Mouse (Mus musculus) stomach, embryonic 16.5 days (tissue): ENCODE measurements around the gene Plscr2. TPM values are rescaled to one million over a fixed set of nuclear protein-coding genes. Genes with fewer than 3 reads are reported as not detected.
"Not testable (repeated sequence)": the region's sequence is repeated elsewhere in the genome, so short reads cannot be mapped to it uniquely, and the experiment has no call there.

Source experiments
- ATAC-seq: fragments of 200-750 bp; cut with Nextera tagmentation; 2 replicates; pipeline ENCODE4 v1.8.0; 2017; ENCODE audit warnings: moderate number of reproducible peaks, moderate TSS enrichment; ENCODE audit not compliant: insufficient read depth, low FRiP score
- H3K27ac ChIP-seq: fragments of 300-500 bp; sonication (generic); 2 replicates; pipeline ENCODE4 v1.5.1; 2014; ENCODE audit warnings: low read length
- H3K27me3 ChIP-seq: fragments of 300-500 bp; sonication (generic); 2 replicates; pipeline ENCODE4 v1.6.1; 2014; ENCODE audit warnings: low read length, control low read depth, mixed read lengths; ENCODE audit not compliant: control insufficient read depth, insufficient read depth
- H3K36me3 ChIP-seq: fragments of 300-500 bp; sonication (generic); 2 replicates; pipeline ENCODE4 v1.6.1; 2014; ENCODE audit warnings: low read length; ENCODE audit not compliant: control insufficient read depth, insufficient read depth
- H3K4me1 ChIP-seq: fragments of 300-500 bp; sonication (generic); 2 replicates; pipeline ENCODE4 v1.6.1; 2014; ENCODE audit warnings: low read length, control low read depth, mixed read lengths; ENCODE audit not compliant: control insufficient read depth, insufficient read depth
- H3K4me2 ChIP-seq: fragments of 300-500 bp; sonication (generic); 2 replicates; pipeline ENCODE4 v1.6.1; 2014; ENCODE audit warnings: low read depth, low read length, mixed read lengths
- H3K4me3 ChIP-seq: fragments of 300-500 bp; sonication (generic); replicated peaks from 2 replicates; pipeline ENCODE4 v1.5.1; 2014; ENCODE audit warnings: mild to moderate bottlenecking, low read length
- H3K9ac ChIP-seq: fragments of 300-500 bp; sonication (generic); 2 replicates; pipeline ENCODE4 v1.6.1; 2014; ENCODE audit warnings: low read length
- H3K9me3 ChIP-seq: fragments of 300-500 bp; sonication (generic); replicated peaks from 2 replicates; pipeline ENCODE4 v1.6.1; 2016; ENCODE audit warnings: low read length, control low read depth; ENCODE audit not compliant: control insufficient read depth
- WGBS: fragments of 180-500 bp; shearing (Covaris S2); extraction: QIAGEN DNeasy Blood & Tissue Kit; methylation state at CpG from one replicate; pipeline ENCODE4 v1.1.7; 2014; 5-methylcytosine and 5-hydroxymethylcytosine counted together
- polyA plus RNA-seq: library from polyadenylated mRNA; unstranded; fragments of >200 nt; fragmentation: Nextera tagmentation; extraction: Ambion mirVana; gene quantifications from 2 replicates; pipeline ENCODE4 v1.2.1, GENCODE M21; 2015

The Plscr2 gene
- polyA plus RNA-seq, 1 experiment from 2014 or later: 1.9 TPM

DNA sequence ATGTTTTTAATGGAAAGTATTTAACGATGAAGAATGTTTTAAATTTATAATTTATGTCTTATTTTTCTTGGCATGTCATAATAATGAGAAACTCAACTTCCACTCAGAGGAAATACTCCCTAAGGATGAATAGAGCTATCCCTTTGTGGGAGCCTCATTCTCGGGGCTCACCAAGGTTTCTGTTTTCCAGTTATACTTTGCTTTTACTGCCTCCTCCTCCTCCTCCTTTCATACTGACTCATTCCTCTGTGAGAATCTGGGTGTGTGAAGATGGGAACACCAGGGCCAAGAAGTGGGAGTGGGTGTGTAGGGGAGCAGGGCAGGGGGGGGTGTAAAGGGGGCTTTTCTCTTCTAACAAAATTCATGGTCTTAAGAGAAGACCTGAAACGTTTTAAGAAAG, 17.5 kb downstream of the Plscr2 start:
- Histone ChIP-seq H3K27ac (no peak overlapping the region), H3K4me2 (no peak overlapping the region), H3K36me3 (no peaks in the 10 kb centered on the region), H3K9me3 (no peaks in the 10 kb centered on the region), H3K4me3 (no peak overlapping the region), H3K27me3 (no peaks in the 10 kb centered on the region), H3K9ac (no peak overlapping the region), H3K4me1 (no peaks in the 10 kb centered on the region)
- ATAC-seq: no peak
- WGBS: 53% methylated on average over 3 of the region's 3 CpGs

DNA sequence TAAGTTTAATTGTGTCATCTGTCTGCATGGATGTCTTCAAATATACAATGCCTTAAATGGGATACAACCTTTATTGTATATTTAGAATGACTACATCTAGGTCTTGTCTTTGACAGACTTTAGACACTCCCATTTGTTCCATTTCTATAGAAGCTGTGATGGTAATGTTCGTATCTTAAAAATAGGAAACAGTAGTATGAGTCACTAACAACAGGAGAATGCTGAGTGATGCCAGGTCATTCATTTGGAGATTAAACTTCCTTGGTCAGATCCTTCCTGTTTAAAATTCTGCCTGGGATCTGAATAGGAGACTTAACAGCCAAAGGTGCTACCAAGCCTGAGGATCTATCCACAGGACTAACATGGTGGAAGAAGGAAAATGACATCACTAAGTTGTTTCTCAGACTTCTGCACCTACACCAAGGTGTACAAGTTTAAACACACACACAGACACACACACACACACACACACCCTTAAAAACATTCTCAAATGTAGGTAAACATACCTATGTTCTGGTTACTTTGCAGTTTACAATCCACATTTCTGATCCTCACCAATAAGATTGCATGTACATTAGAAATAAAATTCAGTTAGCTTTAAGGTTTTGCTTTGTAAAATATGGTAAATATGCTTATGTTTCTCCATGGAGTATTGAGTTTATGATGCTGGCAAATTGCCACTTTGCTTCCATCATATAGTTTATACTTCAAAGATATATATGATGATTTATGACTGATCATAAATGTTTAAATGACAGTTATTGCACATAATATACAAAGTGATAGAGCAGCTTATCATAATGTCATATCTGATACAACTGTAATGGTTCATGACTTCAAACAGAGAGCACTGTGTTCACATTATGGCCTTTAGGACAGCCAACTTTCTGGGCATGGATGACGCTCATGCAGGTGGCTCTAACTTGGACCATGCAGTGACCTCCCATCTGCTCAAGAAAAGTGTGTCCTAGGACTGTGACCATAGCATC, 18.5 kb downstream of the Plscr2 start:
- Histone ChIP-seq H3K27me3 (no peaks in the 10 kb centered on the region), H3K27ac (no peak overlapping the region), H3K4me1 (no peaks in the 10 kb centered on the region), H3K4me2 (no peak overlapping the region), H3K36me3 (no peaks in the 10 kb centered on the region), H3K9ac (no peak overlapping the region), H3K9me3 (no peaks in the 10 kb centered on the region), H3K4me3 (no peak overlapping the region)
- 77% methylated on average over 2 of the region's 2 CpGs for WGBS
- 0 out of 2 replicates have a peak, but pooled peaks have one; percentile 25 for ATAC-seq

DNA sequence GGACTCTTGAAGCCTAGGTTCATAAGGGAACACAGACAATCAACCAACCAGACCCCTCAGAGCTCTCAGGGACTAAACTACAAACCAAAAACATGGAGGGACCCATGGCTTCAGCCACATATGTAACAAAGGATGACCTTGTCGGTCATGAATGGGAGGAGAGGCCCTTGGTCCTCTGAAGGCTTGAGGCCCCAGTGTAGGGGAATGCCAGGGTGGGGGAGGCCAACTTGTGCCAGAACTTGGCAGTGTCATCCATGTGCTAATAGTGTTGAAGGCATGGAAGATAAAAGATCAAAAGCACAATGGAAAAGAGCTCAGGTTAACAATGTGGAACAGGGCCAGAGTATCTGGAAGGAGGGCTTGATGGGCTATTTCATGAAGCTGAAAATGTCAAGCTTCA, 22.9 kb downstream of the Plscr2 start:
- H3K27ac ChIP-seq: no peak overlapping the region
- no peak overlapping the region for H3K9ac ChIP-seq
- H3K9me3 ChIP-seq: no peaks in the 10 kb centered on the region
- no peaks in the 10 kb centered on the region for H3K4me1 ChIP-seq
- no peak overlapping the region for H3K4me2 ChIP-seq
- WGBS: 71% methylated on average over 1 of the region's 1 CpGs
- ATAC-seq: no peak
- H3K27me3 ChIP-seq: no peaks in the 10 kb centered on the region
- no peaks in the 10 kb centered on the region for H3K36me3 ChIP-seq
- H3K4me3 ChIP-seq: no peak overlapping the region

DNA sequence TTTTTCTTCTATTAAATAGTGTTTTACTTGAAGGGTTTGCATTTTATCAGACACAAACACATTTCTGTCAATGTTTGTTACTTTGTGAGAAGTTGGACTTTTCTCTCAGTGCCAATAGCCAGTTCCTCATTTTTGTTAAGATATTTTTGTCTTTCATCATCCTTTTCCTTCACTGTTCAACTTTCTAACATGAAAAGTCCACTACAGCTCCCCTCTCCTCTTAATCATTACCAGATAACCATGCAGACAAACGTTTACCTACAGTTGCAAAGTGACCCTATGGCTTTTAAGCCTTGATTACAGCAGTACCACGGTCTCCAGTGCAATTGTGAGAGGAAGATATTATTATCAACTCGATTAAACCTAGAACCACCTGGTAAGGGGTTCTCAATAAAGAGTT, 25.8 kb downstream of the Plscr2 start:
- Histone ChIP-seq H3K4me2 (no peak overlapping the region), H3K36me3 (no peaks in the 10 kb centered on the region), H3K4me3 (no peak overlapping the region), H3K9me3 (no peaks in the 10 kb centered on the region), H3K4me1 (no peaks in the 10 kb centered on the region), H3K27me3 (no peaks in the 10 kb centered on the region), H3K27ac (no peak overlapping the region), H3K9ac (no peak overlapping the region)
- 45% methylated on average over 3 of the region's 3 CpGs for WGBS
- ATAC-seq: no peak

DNA sequence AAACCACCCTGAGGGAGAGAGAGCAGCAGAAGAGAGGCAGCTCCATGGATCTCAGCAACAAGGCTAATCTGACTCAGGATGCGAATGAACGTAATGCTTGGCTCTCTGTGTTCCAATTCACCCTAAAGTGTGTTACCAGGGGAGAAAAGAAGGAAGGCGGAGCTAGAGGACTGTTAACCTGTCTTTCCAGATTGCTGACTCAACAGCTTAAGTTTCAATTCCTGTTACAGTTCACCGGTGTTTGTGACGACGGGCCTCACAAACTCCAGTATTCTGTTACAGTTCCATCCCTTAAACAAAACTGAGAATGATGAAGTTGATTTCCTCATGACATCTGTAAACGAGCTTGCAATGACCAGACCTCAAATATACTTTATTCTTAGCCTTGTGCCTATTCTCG, 29.7 kb downstream of the Plscr2 start:
- Histone ChIP-seq H3K4me2 (no peak overlapping the region), H3K27me3 (no peaks in the 10 kb centered on the region), H3K36me3 (no peaks in the 10 kb centered on the region), H3K9me3 (no peaks in the 10 kb centered on the region), H3K27ac (no peak overlapping the region), H3K4me1 (no peaks in the 10 kb centered on the region), H3K9ac (no peak overlapping the region), H3K4me3 (no peak overlapping the region)
- WGBS: 63% methylated on average over 8 of the region's 8 CpGs
- no peak for ATAC-seq

DNA sequence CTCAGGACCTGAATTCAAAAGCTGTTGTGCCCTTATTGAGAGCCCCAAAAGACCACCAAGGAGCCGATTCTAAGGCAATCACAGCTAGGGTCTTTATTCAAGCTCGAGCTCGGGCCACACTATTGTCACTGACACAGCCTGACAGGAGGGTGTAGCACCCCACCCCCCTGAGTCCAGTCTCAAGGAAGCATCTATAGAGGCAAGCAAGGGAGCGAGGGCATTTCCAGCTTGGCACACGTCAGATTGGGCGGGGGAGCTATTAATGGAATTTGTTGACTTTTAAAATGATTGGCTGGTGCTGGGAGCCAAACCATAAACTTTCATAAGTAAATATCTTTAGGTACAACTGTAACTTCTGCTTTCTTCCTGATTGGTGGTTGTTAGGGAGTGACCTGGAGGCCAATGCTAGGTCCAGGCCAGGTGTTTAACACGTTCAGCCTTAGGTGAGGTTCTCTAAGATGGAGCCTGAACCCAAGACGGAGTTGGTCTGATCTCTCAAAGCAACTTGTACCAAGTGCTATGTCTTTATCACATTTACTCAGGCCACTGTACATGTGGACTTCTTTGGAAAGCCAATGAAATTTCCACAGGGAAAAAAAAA, 30.3 kb downstream of the Plscr2 start:
- 80% methylated on average over 8 of the region's 8 CpGs for WGBS

DNA sequence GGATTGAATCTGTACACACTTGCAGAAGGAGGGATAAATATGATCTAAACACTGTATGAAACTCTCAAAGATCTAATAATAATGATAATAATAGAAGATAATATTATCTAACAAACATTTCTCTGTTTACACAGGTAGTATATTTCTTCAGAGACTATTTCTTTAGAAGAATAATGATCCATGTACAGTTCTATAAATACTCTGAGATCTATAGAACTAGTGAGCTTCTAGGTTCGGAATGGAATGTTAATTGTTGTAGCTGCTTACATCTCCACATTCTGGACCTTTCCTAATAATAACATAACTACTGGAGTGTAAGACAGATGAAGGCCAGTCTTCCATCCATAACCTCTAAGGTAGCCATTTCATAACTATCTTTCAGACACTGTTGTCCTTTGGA, 33.7 kb downstream of the Plscr2 start, which contains the start of gene 1700057G04Rik:
1700057G04Rik (plus strand) TSS at position 301 of the 400 bp plus-strand sequence.
- Histone ChIP-seq H3K27ac (no peak within 1 kb of the TSS), H3K4me3 (no peak within 1 kb of the TSS), H3K9ac (no peak within 1 kb of the TSS), H3K9me3 (no peaks in the 10 kb centered on the region), H3K27me3 (no peaks in the 10 kb centered on the region), H3K4me2 (no peak within 1 kb of the TSS), H3K36me3 (no peaks in the 10 kb centered on the region), H3K4me1 (no peaks in the 10 kb centered on the region)
- ATAC-seq: no peak
- 71% methylated on average over 1 of the region's 1 CpGs for WGBS

More for the DNA sequence above, 30.3 kb downstream of the Plscr2 start:
- H3K9ac ChIP-seq: no peak overlapping the region
- no peaks in the 10 kb centered on the region for H3K4me1 ChIP-seq
- H3K27ac ChIP-seq: no peak overlapping the region
- no peaks in the 10 kb centered on the region for H3K27me3 ChIP-seq
- H3K4me2 ChIP-seq: no peak overlapping the region
- no peak overlapping the region for H3K4me3 ChIP-seq
- no peak for ATAC-seq
- H3K9me3 ChIP-seq: no peaks in the 10 kb centered on the region
- H3K36me3 ChIP-seq: no peaks in the 10 kb centered on the region

DNA sequence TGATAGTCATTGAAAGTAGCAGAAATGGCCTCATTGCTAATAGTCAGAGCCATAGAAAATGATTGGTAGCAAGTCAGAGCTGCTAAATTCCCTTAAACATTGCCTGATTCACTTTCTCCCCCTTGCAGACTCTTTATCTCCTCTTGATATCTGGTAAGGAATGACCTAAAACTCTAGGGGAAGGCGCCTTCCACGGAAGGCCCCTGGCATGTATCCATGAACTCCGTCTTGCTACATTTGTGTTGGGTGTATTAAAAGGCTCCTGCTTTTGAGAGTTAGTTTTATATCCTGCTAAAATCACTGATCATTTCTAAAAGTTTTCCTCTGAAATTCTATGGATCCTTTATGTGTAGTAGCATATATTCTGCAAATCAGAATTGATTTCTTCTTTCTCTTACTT, 41.4 kb downstream of the Plscr2 start:
- no peak overlapping the region for H3K9ac ChIP-seq
- WGBS: 76% methylated on average over 3 of the region's 3 CpGs
- no peak overlapping the region for H3K4me3 ChIP-seq
- H3K4me2 ChIP-seq: no peak overlapping the region
- no peaks in the 10 kb centered on the region for H3K4me1 ChIP-seq
- H3K9me3 ChIP-seq: no peaks in the 10 kb centered on the region
- no peak for ATAC-seq
- H3K27me3 ChIP-seq: no peaks in the 10 kb centered on the region
- no peak overlapping the region for H3K27ac ChIP-seq
- no peaks in the 10 kb centered on the region for H3K36me3 ChIP-seq

DNA sequence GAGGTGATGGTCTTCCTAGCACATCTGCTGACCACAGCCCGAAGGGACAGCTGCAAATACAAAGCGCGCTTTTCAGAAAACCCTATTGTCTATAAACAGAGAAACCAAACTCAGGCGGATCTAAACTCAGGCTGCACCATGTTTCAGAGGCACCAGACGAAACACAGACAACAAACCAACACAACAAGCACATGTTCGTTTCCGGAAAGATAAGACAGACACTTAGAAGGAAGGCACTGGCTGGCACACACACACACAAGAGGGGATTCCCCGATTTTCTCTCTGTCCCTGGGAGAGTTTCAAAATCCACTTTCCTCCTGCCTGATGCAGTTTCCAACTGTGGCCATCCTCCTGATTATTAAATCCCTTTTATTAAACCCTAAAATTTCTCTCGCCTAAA, 50.5 kb downstream of the Plscr2 start:
- not testable (repeated sequence) for H3K4me1 ChIP-seq, H3K27ac ChIP-seq, H3K36me3 ChIP-seq, ATAC-seq, H3K4me2 ChIP-seq, H3K9me3 ChIP-seq, H3K27me3 ChIP-seq, H3K9ac ChIP-seq, H3K4me3 ChIP-seq
- WGBS: 66% methylated on average over 9 of the region's 9 CpGs
